Mouse (Mus musculus) heart, postnatal 25 days (tissue): ENCODE results near the gene Kcnma1. TPM values are rescaled to one million over a fixed set of nuclear protein-coding genes. Genes with fewer than 3 reads are reported as not detected.
A peak's percentile ranks its signal among the peaks of the same experiment; 100 is the strongest.

Experiments used
- DNase-seq: peaks from one replicate; pipeline ENCODE4 v3.0.0; 2022; ENCODE audit warnings: low spot score
- intact Hi-C: fragments of 180-260 bp; cut with DNase I; formaldehyde crosslinking; loops from one replicate; pipeline ENCODE4 v1.15.1; 2025
- total RNA-seq, 2 experiments: library from RNA; stranded (reverse); gene quantifications; 2 replicates each; pipeline ENCODE4 v1.2.3; 2021

The Kcnma1 gene
- total RNA-seq, 2 experiments from 2014 or later, result 0.45 to 0.81 TPM

DNA sequence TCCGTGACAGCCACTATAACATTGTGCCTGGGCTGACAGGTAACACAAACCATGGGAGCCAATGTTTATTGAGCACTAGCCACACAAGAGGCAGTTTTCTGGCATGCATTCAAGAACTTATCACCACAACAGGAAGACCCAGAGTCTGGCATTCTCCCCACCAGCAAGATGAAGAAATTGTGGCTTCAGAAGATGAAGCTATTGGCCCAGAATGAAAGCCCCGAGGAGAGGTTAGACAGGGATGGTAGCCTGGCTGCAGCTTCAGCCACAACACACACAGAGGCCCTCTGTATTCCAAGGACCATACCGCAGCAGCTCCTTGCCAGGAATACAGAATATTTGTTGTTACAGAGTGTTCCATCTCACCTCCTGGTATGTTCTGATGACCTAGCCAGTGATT is 221.6 kb downstream of the Kcnma1 start:
- intact Hi-C loops, result loop anchor here (5.0 kb wide), 1 partner anchor 480 kb away; no protein-coding TSS in a partner anchor
- no peak for DNase-seq

- DNase-seq, result no peak
- intact Hi-C loops, result loop anchor here (5.0 kb wide), 1 partner anchor 480 kb away; no protein-coding TSS in a partner anchor
Measured at GRCm38 (mm10) chr14:23792076-23792475, 222.2 kb downstream of the Kcnma1 start.

GRCm38 (mm10) chr14:23791261-23791691 is 223.0 kb downstream of the Kcnma1 start:
- DNase-seq, result no peak
- intact Hi-C loops, result loop anchor here (1.0 to 5.0 kb wide), 2 partner anchors 217 to 481 kb away; no protein-coding TSS in a partner anchor

GRCm38 (mm10) chr14:23786687-23787073 is 227.6 kb downstream of the Kcnma1 start:
- no peak for DNase-seq
- intact Hi-C loops, result no loop called here

GRCm38 (mm10) chr14:23785921-23786686 is 228.2 kb downstream of the Kcnma1 start:
- intact Hi-C loops, result no loop called here

DNA sequence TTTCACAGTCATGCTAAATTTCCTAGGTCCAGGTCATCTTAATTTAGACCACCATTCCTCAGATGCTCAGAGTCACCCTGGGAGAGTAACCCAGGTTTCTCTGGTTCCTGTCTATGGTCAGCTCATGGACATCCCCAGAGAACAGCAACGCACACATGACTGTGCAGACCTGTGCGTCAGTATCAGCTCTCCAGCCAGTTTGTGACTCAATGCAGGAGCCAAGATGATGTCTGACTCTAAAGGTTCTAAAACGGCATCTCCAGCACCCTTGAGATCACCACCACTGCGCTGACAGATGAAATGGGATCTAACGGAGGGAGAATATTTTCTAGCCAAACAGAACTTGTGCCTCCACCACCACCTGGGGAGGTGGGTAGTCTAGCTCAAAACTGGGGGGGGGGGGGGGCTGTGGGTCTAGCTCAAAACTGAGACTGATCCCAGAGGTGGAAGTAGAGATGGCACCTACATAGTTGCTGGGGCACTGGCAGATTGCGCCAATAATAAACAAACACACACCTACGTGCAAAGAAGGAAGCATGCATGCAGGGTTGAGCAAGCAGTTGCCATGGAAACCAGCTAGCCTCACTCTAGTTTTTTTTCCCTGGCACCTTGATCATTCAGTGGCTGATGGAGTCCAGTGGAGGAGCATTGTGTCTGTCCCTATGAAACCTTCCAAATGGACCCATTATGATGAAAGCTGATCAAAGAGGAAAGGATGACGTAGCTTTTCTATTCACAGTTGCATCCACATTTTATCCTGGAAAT is 231.3 kb downstream of the Kcnma1 start:
- intact Hi-C loops, result no loop called here

More at GRCm38 (mm10) chr14:23785921-23786686, 228.2 kb downstream of the Kcnma1 start:
- no peak for DNase-seq

DNA sequence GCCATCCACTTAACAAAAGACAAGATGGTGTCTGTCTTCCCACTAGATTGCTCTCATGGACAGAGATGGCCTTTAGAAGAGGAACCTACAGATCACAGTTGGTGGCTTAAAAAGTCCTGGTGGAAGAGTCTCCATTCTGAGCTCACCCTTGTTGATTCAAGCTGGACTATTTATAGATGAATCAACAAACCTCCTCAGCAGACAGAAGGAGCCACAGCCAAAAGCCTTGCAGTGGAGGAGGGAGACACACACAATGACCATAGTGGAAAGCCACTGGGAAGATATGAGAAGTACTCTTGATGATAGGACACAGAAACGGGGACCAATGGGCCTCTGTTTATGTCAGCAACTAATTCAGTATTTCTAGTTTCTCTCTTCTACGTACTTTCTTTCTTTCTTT is 239.7 kb downstream of the Kcnma1 start:
- intact Hi-C loops, result no loop called here
- DNase-seq, result no peak

More for the DNA sequence above, 231.3 kb downstream of the Kcnma1 start:
- no peak for DNase-seq

- no peak for DNase-seq
- intact Hi-C loops, result no loop called here
Measured at GRCm38 (mm10) chr14:23772685-23773084, 241.6 kb downstream of the Kcnma1 start.

DNA sequence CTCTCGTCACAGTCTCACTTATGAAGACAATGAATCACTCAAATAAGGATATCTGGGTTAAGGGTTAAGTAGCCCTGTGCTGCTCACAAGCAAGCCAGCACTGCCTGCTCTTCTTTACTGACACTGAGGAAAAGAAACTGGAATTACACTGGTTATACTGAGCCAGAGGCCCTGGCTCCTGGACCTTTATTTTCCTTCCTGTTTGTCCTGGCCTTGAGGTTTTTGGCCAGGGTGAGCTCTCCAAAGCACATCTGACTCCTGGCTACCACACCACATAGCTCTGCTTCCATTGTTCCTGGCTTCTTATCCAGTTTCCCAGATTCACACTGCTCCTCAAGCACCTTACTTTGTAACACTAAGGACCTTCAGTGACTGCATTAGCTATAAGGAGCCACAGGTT is 242.5 kb downstream of the Kcnma1 start:
- intact Hi-C loops, result no loop called here
- peak; percentile 5 for DNase-seq

GRCm38 (mm10) chr14:23762471-23762870 is 251.8 kb downstream of the Kcnma1 start:
- DNase-seq, result no peak
- intact Hi-C loops, result no loop called here

- intact Hi-C loops, result no loop called here
Measured at GRCm38 (mm10) chr14:23759626-23760025, 254.7 kb downstream of the Kcnma1 start.

GRCm38 (mm10) chr14:23758421-23758820 is 255.9 kb downstream of the Kcnma1 start:
- intact Hi-C loops, result no loop called here
- no peak for DNase-seq

More at GRCm38 (mm10) chr14:23759626-23760025, 254.7 kb downstream of the Kcnma1 start:
- no peak for DNase-seq

GRCm38 (mm10) chr14:23748011-23748410 is 266.3 kb downstream of the Kcnma1 start:
- DNase-seq, result no peak
- intact Hi-C loops, result no loop called here

DNA sequence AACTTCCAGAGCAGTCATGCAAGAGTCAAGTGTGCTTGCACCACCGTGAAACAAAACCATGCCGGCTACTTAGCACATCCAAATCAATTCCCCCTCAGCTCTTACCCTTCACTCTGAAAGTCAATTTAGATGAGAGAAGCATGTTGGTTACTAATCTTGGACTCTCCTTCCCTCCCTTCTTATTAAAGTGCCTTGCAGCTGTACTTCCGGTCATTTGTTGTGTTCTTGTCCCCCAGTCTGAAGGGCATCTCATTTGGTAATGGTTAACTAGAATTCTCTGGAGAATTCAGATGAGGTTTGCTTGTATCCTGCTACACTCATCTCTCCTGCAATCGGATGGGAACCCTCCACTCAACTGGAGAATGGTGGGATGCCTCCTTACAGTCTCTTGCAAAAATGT is 267.3 kb downstream of the Kcnma1 start:
- intact Hi-C loops, result no loop called here

GRCm38 (mm10) chr14:23741531-23741930 is 272.8 kb downstream of the Kcnma1 start:
- DNase-seq, result no peak
- intact Hi-C loops, result no loop called here

More for the DNA sequence above, 267.3 kb downstream of the Kcnma1 start:
- DNase-seq, result no peak

DNA sequence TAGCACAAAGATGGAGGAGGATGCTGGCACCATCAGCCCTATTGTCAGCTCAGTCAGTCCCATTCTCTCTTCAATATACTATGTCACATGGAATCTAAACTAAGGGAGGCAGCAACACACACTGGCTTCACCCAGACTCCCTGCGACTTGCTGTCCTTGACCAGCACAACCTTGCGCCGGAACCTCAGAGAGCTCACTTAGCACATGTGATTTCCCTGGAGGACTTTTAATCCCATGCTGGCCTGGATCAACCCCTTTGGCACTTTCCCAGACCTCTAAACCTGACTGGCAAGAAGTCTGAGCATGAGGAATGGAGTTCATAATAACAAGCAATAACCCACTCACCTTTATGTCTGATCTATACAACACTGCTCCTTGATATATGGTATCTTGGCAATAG is 280.1 kb downstream of the Kcnma1 start:
- intact Hi-C loops, result no loop called here
- DNase-seq, result no peak

DNA sequence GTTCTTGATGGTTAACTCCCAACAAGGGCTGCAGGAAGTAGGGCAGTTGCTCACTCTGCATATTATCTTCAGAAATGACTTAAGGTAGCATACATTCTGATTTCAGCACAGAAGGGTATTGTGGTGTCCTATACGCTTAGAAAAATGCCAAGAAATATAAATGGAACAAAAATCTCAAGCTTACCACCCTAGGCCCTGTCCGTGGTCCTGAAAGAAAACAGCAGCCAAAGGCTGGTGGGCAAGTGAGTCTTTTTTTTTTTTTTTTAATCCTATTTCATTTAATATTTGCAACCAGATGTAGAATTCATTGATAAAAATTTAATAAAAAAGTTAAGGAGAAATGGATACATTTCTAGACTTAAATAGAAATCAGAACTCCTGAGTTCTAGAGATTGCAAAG is 284.9 kb downstream of the Kcnma1 start:
- DNase-seq, result no peak
- intact Hi-C loops, result no loop called here

DNA sequence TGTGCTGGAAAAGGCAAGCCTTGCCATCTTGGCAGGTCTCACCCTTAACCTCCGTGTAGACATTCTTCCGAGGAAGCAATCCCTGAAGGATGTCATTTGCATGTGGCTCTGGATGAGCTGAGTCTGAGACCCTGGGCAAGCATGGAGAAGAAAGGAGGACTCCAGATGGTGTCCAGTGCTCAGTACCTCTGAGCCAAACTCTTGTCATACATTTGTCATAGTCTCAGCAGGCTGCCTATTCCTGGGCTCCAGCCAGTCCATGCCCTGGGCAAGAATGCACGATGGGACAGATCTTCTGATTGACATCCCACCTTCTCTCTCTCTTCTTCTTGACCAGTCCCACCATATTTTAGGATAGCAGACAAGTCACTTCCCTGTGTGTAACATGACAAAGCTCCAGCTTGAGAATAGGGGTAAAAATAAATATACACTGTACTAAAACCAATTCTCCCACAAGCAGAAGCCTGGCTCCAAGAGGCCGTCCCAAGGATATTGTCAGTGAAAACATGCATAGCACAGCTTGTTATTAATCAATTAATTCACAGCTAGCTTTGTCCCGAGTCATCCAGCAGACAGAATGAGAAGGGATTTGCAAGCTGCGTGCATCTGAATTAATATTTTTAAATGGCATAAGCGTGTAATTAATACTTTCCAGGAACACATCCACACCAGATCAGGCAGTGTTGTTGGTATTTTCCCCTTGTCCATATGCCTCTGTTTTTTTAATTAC is 290.4 kb downstream of the Kcnma1 start:
- DNase-seq, result no peak
- intact Hi-C loops, result no loop called here

DNA sequence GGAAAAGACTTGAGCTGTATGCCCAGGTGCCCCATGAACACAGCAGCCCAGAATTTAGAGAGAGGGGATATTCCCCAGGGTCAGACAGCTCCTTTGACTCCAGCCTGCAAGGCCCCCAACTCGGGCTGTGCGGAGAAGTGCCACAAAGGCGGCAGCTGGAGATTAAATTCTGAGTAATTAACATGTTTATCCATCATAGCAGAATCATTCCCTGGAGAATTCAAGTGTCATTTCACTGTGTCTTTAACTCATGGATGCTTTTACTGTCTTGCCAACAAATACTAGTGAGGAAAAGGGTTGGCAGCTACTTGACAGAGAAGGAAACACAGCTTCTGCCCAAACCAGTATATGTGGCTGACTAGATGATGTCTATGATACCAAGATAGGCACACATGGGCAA is 295.0 kb downstream of the Kcnma1 start:
- DNase-seq, result no peak
- intact Hi-C loops, result no loop called here

GRCm38 (mm10) chr14:23718667-23719066 is 295.6 kb downstream of the Kcnma1 start:
- DNase-seq, result no peak
- intact Hi-C loops, result no loop called here
